Mouse (Mus musculus): ENCODE data around the gene Stard3.

The Stard3 gene

DNA sequence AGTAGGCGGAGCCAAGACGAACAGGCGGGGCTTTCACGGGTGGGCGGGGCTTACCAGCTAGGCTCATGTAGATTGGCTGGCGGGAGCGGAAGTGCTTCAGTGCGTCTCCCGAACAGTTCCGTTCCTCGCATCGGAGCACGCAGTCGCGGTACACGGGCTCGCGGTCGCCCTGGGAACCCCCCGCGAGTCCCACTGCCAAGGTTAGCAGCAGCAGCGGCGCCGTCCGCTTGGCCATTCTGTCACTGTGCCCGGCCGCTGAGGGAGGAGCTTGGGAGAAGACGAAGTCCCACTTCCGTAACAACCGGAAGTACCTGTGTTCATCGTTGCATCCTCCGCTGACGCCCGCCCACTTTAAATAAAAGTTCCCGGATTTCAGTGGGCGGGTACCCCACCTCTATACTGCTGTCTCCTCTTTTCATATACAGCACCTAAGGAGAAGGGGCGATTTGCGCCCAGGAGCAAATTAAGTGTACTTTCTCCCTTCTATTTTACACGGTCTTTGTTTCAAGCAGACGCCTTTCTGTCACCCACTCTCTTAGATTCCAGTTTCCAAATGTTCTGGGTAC is 42.1 kb downstream of the Stard3 start, which contains the start of gene Pgap3:
Pgap3 (minus strand) TSS at position 330 of the 566 bp plus-strand sequence.
- peak; percentile 92 to 93 for DNase-seq

DNA sequence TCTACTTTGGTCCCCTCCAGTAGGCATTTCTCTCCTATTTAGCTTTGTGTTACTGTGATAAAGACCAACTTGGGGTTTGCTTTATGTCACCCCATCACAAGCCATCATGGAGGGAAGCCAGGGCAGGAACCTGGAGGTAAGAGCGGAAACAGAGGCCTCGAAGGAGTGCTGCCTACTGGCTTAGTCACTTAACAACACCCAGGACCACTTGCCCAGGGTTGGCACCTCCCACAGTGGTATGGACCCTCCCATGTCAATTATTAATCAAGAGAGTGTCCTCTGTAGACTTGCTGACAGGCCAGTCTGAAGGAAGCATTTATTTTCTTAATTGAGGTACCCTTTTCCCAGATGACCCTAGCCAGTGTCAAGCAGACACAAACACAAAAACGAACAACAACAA is 42.6 kb downstream of the Stard3 start:
- peak in 1 of 2 experiments; percentile 27 for DNase-seq

DNA sequence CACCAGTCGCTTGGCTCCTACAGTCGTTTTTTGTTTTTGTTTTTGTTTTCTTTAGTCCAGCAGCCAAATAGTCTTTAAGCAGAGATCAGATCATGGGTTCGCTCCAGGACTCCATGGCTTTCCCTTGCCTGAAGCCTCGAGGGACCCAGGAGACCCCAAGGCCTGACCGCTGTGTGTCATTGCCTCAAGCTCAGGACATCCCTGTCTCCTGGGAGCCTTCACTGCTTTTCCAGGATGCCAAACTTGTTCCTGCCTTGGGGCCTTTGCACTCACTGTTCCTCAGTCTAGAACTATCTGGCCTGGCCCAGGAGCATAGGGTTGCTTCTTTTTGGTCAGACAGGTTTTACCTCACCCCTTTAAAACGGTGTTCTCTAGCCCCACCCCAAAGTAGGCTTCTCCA is 48.5 kb downstream of the Stard3 start:
- DNase-seq: no peak

DNA sequence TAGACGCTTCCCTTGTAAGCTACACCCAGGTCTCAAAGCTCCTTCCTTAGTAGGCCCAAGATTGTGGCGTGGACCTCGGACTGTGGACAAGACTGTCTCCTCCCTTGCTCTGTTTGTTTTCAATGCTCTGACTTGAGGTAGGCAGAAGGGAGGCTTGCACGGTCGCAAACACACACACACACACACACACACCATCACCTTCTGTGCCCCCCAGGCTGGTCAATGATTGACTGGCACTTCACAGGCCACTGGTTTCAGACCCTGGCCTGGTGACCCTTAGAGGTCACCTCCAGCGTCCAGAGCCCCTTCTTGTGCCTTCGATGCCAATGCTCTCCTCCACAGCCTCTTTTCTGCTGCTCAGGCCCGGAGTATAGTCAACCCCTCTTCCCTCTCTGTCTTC is 50.7 kb downstream of the Stard3 start:
- DNase-seq: no peak

DNA sequence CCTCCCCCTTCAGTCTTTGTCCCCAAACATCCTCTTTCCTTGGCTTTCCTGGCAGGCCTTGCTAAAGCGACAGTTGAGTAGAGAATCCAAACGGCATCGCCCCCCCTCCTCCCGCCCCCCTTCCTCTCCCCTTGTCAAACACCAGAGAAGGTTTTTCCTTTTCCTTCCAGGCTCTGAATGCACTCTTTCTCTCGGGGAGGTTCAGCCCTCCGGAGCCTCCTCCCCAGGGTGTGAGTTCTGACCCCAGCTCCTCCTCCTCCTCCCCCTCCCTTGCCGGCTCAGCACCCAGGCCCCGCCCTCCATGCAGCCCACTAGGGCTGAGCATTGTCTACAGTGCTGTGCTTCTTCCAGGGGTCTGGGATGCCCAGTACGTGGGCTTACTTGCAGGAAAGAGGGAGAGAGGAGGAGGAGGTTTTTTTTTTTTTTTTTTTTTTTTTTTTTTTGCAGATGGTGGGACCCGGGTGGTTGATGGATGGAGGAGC is 51.2 kb downstream of the Stard3 start:
- no peak for DNase-seq

DNA sequence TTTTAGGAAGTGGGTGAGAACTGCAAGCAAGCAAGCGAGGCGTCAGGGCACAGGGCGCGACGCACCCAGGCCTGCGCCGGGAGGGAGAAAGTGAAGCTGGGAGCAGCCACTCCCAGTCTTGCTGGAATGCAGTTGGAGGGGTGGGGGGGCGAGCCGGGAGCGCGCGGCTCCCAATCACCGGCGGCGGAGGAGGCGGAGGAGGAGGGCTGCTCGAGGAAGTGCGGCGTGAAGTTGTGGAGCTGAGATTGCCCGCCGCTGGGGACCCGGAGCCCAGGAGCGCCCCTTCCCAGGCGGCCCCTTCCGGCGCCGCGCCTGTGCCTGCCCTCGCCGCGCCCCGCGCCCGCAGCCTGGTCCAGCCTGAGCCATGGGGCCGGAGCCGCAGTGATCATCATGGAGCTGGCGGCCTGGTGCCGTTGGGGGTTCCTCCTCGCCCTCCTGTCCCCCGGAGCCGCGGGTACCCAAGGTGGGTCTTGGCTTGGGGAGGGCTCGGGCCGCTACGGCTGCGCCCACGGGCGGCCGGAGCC is 54.2 kb downstream of the Stard3 start, which contains the start of gene Erbb2:
Erbb2 (plus strand) TSS at position 198 of the 524 bp plus-strand sequence.
- DNase-seq: peak; percentile 13 to 29

DNA sequence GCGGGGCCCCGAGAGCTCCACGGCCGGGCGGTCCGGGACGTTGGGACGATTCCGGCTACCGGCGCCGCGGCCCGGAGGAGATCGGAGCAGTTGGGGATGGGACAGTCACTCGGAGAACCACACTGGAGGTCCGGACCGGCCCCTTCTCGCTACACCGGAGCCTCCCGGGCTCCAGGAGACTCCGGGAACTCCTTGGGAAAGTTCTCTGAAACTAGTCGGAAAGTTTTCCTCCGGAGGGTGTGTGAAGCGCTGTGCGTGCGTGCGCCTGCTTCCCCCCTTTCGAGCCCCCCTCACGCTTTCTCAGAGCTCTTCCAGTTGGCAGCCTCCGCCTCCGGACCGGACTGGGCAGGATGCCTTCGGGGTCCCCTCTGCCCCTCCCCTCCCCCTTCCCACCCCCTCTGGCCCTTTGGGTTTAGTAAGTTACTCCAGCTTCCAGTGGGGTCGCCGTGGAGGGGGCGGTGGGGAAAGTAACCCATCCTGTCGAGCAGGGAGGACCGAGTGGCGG is 54.7 kb downstream of the Stard3 start:
- peak; percentile 16 to 20 for DNase-seq

DNA sequence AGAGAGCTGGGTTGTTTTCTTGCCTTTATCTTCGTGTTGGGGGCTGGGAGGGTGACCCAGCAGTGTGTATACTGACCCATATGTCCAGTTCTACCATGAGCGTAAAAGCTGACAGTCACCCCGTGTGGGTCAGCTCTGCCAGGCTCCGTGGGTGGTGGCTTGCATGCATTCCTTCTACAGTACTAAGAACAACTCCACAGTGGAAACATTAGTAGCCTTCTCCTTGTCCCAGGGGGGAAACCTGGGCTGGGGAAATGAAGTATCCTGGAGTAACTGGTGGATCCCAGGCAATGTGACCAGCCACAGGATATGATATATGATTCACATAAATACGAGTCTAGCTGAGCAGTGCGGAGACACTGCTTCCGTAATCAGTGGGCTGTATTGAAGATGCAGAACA is 55.6 kb downstream of the Stard3 start:
- no peak for DNase-seq

DNA sequence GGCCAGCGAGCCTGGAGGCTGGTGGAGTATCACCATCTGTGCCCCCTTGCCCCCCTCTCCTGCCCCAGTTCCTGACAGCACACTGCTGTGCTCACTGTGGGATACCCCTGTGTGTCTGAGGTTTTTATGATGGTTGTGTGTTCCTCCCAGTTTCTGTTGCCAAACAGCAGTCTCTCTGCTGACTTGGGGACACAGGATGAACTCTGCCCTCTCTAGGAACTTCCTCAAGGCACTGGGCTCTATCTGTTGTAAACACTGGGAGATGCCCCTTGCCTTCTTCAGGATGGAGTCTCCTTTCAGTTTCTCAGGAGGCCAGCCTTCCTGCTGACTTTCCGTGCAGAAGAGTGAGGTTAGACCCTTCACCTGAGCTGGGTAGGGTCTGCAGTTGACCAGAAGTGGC is 56.0 kb downstream of the Stard3 start:
- DNase-seq: peak in 1 of 2 experiments; percentile 7

DNA sequence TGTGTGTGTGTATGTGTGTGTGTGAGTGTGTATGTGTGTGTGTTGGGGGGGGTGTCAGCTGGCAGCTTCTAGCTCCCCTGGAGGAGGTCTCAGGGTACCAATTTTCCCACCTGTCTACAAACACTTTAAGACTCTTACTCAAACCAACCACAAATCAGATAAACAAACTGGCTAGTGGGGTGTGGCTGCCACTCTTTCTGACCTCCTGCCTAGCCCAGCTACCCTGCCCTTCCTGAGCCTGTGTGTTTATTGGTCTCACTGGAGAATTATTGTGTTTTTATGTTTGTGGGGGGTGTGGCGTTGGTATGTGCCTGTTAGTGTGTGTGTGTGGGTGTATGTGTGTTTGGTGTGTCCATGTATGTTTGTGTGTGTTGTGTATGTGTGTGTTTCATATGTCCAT is 58.9 kb downstream of the Stard3 start:
- DNase-seq: no peak

DNA sequence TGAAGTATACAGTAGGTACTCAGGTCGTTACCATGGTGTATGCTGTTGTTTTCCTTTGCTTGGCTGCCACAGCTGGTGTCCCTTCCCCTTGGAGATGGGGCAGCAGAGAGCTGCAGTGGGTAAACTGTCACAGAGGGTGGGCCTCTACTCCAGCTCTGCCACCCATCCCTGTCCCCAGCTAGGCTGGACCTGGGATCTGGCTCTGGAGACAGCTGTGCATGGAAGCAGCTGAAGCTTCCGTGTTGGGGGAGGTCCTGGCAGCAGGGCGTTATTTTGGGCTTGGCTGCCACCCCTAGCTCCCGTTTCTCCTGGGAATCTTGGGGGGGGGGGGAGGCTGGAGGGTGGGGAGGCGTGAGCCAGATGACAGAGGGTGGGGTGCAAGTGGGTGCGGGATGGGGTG is 60.1 kb downstream of the Stard3 start:
- DNase-seq: no peak

DNA sequence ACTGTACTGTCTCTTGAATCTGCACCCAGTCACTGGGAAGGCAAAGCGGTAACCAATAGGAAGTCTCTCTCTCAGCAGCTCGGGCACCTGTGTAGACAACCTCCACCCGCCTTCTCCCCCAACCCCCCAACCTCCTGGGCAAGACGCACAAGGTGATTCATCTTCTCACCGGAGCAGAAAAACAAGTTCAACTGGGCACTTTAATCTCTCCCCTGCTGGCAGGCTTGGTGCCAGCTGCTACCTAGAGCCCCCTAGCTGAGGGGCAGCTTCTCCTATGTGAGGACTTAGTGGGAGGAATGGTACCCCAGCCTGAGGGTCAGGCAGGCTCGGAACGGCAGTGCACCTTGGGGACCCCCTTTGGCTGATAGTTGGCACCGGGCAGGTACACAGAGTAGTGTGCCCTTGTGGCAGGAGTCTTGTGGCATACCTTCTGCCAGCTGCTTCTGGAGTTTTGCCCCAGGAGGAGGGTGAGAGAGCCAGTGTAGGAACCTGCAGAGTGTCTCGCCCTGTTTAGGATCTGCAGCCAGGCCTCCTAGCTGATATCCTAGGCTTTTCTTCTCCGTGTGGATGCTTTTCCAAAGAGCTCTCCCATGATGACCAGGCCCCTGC is 60.9 kb downstream of the Stard3 start:
- no peak for DNase-seq

DNA sequence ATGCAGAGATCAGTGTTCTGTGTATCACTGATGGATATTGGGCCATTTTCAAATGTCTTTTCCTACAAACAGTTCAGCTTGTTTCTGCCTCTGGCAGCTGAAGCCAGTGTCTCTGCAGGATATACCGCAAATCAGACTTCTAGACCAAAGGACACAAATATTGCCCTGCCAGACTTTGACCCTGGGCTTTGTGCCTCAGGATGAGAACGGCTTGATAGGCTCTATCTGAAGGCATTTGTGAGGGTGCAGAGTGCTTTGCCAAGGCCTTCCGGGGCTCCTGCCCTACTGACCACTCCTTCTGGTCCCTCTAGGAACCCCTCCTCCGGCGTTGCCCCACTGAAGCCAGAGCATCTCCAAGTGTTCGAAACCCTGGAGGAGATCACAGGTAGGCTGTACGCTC is 68.4 kb downstream of the Stard3 start:
- DNase-seq: no peak

DNA sequence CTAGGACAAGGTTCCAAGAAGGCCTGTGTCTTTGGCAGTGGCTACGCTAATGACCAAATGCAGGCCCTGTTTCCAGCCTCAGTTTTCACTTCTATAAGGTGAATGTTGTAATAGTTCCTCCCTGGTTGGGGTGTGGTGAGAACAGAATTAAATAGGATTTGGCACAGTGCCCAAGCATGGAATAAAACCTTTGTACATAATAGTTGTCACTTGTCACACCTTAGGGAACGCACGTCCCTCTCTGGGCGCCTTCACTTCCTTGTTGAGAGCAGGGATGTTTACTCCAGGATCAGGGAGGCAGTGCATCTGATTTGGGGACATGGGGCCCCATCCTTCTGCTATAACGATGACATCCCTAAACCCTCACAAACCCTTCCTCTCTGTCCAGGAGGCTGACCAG is 70.3 kb downstream of the Stard3 start:
- no peak for DNase-seq
